Mouse (Mus musculus) lung, postnatal 25 days (tissue): ENCODE measurements around the gene Trmt112.

Experiments
- DNase-seq: peaks from one replicate; pipeline ENCODE4 v3.0.0; 2022; ENCODE audit warnings: low spot score

Gene Trmt112

GRCm38 (mm10) chr19:6909021-6909420 lies 477 bp upstream of the Trmt112 start:
- no peak for DNase-seq

GRCm38 (mm10) chr19:6910306-6910705 lies 808 bp downstream of the Trmt112 start:
- DNase-seq = peak; percentile 37

DNA sequence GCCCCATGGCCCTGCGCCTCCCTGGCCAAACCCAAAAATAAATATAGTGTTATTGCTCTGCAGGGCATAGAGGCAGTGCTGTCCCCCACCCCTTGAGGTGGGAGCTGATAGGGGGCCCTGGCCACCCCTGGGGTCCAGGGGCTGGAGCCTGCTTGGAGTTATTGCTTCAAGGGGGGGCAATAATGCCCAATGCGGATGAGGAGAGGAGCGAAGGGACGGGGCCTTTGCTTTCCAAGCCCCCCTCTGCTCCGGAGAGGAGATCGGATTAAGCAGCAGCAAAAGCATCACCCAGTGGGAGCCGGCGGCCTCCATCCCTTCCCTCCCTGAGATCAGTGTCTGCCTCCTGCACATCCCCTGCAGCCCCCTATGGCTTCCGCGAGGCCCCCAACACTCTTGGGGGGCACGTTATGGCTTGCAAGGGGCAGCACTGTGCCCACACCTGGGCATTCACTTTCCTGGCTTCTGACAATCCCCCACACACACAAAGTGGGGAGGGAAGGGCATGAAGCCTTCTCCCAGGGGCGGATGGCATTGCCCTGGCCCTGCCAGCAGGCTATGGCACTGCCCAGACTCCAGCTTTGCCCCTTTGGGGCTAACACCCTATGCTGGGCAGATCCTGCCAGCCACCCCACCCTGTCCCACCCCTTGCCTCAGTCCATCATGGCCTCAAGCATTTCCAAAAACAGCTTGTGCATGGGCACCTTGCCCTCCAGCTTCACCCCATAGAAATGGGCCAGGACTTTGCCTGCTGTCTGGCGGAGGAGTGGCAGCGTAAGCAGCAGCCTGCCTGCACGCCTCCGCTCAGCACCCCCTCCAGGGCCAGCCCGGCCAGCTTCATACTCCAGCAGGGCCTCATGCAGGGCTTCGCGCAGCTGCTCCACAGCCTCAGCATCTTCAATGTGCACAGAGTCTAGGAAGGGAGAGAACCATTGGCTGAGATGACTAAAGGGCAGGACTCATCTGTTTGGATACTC lies 1.9 kb downstream of the Trmt112 start:
- no peak for DNase-seq

- no peak for DNase-seq
These were observed 2.9 kb downstream of the Trmt112 start for GRCm38 (mm10) chr19:6912205-6912970.

DNA sequence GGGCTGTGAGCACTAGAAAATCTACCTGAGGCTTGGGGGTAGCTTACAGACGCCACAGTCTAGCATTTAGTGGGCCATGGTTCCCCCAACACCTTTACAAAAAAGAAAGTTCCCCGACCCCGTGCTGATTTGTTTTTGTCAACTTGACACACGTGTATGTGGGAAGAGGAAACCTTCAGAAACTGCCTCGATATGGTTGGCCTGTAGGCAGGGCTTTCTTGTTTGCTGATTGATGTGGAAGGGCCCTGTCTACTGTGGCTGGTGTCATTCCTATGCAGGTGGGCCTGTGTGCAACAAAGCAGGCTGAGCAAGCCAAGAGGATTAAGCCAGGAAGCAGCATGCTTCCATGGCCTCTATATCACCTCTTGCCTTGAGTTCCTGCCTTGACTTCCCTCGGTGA lies 3.5 kb downstream of the Trmt112 start:
- DNase-seq = no peak

GRCm38 (mm10) chr19:6913991-6914390 lies 4.5 kb downstream of the Trmt112 start:
- DNase-seq = no peak

- no peak for DNase-seq
These were observed 5.0 kb downstream of the Trmt112 start for GRCm38 (mm10) chr19:6914540-6914939.

GRCm38 (mm10) chr19:6915276-6915675 lies 5.8 kb downstream of the Trmt112 start:
- no peak for DNase-seq

DNA sequence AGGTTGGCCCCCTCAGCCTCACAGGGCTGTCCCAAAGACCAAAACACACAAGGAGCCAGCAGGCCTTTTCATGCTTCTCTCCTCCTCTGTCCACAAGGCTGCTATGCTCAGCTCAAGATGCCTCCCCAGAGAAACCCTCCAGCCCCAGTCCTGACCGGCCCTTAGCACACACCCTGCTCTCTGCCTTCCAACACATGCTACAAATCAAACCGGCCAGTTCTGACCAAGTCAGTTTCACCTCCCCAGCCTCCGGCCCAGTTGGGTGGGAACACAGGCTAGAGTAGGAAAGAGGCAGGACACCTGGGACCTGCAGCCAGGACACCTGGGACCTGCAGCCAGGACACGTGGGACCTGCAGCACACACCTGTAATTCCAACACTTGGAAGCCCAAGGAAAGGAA lies 7.0 kb downstream of the Trmt112 start:
- no peak for DNase-seq

- DNase-seq = no peak
These were observed 8.8 kb downstream of the Trmt112 start for GRCm38 (mm10) chr19:6918321-6918720.

GRCm38 (mm10) chr19:6919431-6919830 lies 9.9 kb downstream of the Trmt112 start:
- no peak for DNase-seq

GRCm38 (mm10) chr19:6919876-6920740 lies 10.6 kb downstream of the Trmt112 start:
- peak; percentile 55 for DNase-seq

GRCm38 (mm10) chr19:6920741-6921636 lies 11.5 kb downstream of the Trmt112 start:
- peak; percentile 42 for DNase-seq

DNA sequence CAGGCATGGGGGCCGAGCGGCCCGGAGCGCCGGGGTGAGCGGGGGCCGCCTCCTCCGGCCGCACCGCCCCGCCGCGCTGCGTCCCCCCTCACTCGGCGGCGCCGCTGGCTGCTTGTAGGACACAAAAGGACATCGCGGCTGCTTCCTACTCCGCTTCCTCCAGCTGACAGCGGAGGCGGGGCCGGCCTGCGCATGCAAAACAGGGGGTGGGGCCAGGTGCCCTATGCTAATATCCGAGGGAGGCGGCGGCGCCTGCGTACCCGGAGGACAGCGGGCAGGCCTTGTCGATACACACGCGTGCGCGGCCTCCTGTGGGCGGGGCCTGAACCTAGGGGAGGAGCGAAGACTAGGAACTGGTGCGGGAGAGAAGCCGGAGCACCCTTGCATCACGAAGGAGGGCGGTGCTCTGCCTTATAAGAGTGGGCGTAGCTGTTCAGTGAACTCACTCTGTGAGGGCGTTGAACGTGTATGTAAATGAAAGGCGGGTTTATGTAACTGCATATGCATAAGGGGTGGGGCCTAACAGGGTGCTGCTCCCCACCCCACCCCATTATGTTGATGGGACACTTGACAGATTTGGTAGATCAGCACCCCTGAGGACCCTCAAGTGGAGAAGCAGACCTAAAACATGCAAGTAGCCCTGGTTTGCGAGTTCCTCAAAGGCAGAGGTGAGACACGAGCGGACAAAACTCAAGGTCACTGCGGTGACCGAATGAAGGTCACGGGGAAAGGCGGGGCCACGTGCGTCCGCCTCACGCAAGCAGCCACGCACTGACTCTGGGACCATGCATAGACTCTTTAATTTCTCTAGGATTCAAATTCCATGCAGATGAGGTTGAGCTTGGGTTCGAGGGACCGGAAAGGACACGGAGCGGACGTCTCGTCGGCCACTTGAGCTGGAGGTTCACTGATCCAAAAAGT lies 12.4 kb downstream of the Trmt112 start, which contains the start of gene Esrra:
TSS of gene Esrra (minus strand) at position 167 of the 921 bp plus-strand sequence.
- DNase-seq = peak; percentile 100

- no peak for DNase-seq
These were observed 13.6 kb downstream of the Trmt112 start for GRCm38 (mm10) chr19:6922901-6923735.

GRCm38 (mm10) chr19:6924461-6925306 lies 15.2 kb downstream of the Trmt112 start:
- DNase-seq = peak; percentile 87

DNA sequence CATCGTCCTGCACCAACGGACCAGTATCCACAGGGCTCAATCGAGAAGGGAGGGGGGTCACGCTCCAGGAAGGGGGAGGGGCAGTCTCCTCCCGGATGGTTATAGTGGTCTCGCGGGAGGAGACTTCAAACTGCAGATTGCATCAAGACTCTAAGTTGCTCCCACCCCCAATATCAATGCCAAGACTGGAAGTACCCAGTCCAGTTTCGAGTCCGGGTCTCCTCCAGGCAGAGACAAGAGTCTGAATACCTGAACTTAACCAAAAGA lies 15.7 kb downstream of the Trmt112 start, which contains the start of gene Catsperz:
TSS of gene Catsperz (minus strand) at position 74 of the 267 bp plus-strand sequence.
- DNase-seq = no peak
